Comparison of ENCODE assay signal across 19 mouse cellular contexts in genomic region chrX:14664852-14665251, GRCm38 (mm10).
A peak's percentile ranks its signal among the peaks of the same experiment; 100 is the strongest.
DNase-seq lines count a peak whose midpoint lies in the region; ATAC-seq and TF ChIP-seq lines count a peak whose summit lies in the region.
"Had no signal": no experiment of that assay in that cellular context is flagged by ENCODE, and none has a peak within 500 bp of the region (broad histone marks: within the 10 kb centered on the region; RNA-seq: fewer than 3 reads in every experiment).

No protein-coding gene starts in this region.

- no peak for TF ChIP-seq CTCF in stomach, postnatal 0 days (IDR thresholded peaks at IDR 0.05; ENCODE audit: low read depth)
- TF ChIP-seq CTCF in liver, postnatal 0 days (IDR thresholded peaks at IDR 0.05; ENCODE audit: low read depth) = no peak

- H3K27ac ChIP-seq in forebrain, embryonic 13.5 days = no peak overlapping the region
- H3K27ac ChIP-seq in forebrain, embryonic 11.5 days (ENCODE audit: low read depth, low read length) = no peak overlapping the region
- no peak overlapping the region for H3K27ac ChIP-seq in hindbrain, embryonic 12.5 days
- no peak overlapping the region; the same call in 1 of the 2 replicates for H3K27ac ChIP-seq in midbrain, embryonic 13.5 days
- no peak overlapping the region for H3K27ac ChIP-seq in stomach, postnatal 0 days (replicated peaks)
- no peak overlapping the region for H3K27ac ChIP-seq in liver, postnatal 0 days (ENCODE audit: low read depth)
- H3K27ac ChIP-seq: kidney, postnatal 0 days; left cerebral cortex, adult 2 months; limb, embryonic 12.5 days; liver, embryonic 13.5 days had no signal

- WGBS in forebrain, embryonic 13.5 days = 62% methylated on average over 3 of the region's 3 CpGs
- 68% methylated on average over 3 of the region's 3 CpGs for WGBS in forebrain, embryonic 11.5 days
- WGBS in hindbrain, embryonic 12.5 days = 47% methylated on average over 3 of the region's 3 CpGs
- WGBS in midbrain, embryonic 13.5 days = 40% methylated on average over 3 of the region's 3 CpGs
- WGBS in stomach, postnatal 0 days = 68% methylated on average over 3 of the region's 3 CpGs
- 57% methylated on average over 3 of the region's 3 CpGs for WGBS in liver, postnatal 0 days (ENCODE audit: insufficient replicate concordance)

- ATAC-seq in forebrain, embryonic 13.5 days = 0 out of 2 replicates have a peak, but pooled peaks have one; percentile 57
- no peak for ATAC-seq in forebrain, embryonic 11.5 days (replicated peaks; ENCODE audit: low FRiP score)
- 0 out of 2 replicates have a peak, but pooled peaks have one; percentile 61 for ATAC-seq in hindbrain, embryonic 12.5 days (ENCODE audit: low FRiP score)
- ATAC-seq in midbrain, embryonic 13.5 days = peak; percentile 84
- no peak for ATAC-seq in stomach, postnatal 0 days (ENCODE audit: low FRiP score, low TSS enrichment)
- ATAC-seq in liver, postnatal 0 days = no peak
- ATAC-seq: intestine, embryonic 16.5 days had no signal

- no peaks in the 10 kb centered on the region for H3K36me3 ChIP-seq in forebrain, embryonic 13.5 days (ENCODE audit: poor library complexity, severe bottlenecking)
- H3K36me3 ChIP-seq in forebrain, embryonic 11.5 days (ENCODE audit: control insufficient read depth, insufficient read depth, low read length) = no peaks in the 10 kb centered on the region
- H3K36me3 ChIP-seq in hindbrain, embryonic 12.5 days = no peaks in the 10 kb centered on the region
- H3K36me3 ChIP-seq in midbrain, embryonic 13.5 days = no peaks in the 10 kb centered on the region
- no peaks in the 10 kb centered on the region for H3K36me3 ChIP-seq in stomach, postnatal 0 days (ENCODE audit: control insufficient read depth, insufficient read depth, low read length)
- no peaks in the 10 kb centered on the region for H3K36me3 ChIP-seq in liver, postnatal 0 days (replicated peaks; ENCODE audit: insufficient read depth, low read length)
- H3K36me3 ChIP-seq: limb, embryonic 12.5 days; liver, embryonic 13.5 days had no signal

- H3K4me2 ChIP-seq in forebrain, embryonic 13.5 days = no peak overlapping the region
- H3K4me2 ChIP-seq in forebrain, embryonic 11.5 days (ENCODE audit: low read depth, low read length, severe bottlenecking) = no peak overlapping the region
- no peak overlapping the region for H3K4me2 ChIP-seq in hindbrain, embryonic 12.5 days (replicated peaks)
- H3K4me2 ChIP-seq in midbrain, embryonic 13.5 days (replicated peaks) = no peak overlapping the region
- H3K4me2 ChIP-seq in stomach, postnatal 0 days (replicated peaks; ENCODE audit: low read depth) = no peak overlapping the region
- H3K4me2 ChIP-seq in liver, postnatal 0 days (ENCODE audit: low read depth, low read length) = no peak overlapping the region
- H3K4me2 ChIP-seq: heart, embryonic 11.5 days; limb, embryonic 12.5 days; liver, embryonic 13.5 days had no signal

- H3K4me3 ChIP-seq in forebrain, embryonic 13.5 days = no peak overlapping the region
- H3K4me3 ChIP-seq in forebrain, embryonic 11.5 days (ENCODE audit: low read depth, low read length) = no peak overlapping the region
- H3K4me3 ChIP-seq in hindbrain, embryonic 12.5 days = no peak overlapping the region
- H3K4me3 ChIP-seq in midbrain, embryonic 13.5 days (replicated peaks) = no peak overlapping the region
- H3K4me3 ChIP-seq in stomach, postnatal 0 days (ENCODE audit: low read depth, low read length) = no peak overlapping the region
- no peak overlapping the region for H3K4me3 ChIP-seq in liver, postnatal 0 days (ENCODE audit: low read depth, low read length)
- H3K4me3 ChIP-seq: left cerebral cortex, adult 2 months; limb, embryonic 12.5 days; liver, embryonic 13.5 days had no signal

- no peaks in the 10 kb centered on the region for H3K9me3 ChIP-seq in forebrain, embryonic 13.5 days (replicated peaks)
- no peaks in the 10 kb centered on the region for H3K9me3 ChIP-seq in forebrain, embryonic 11.5 days (ENCODE audit: control insufficient read depth, low read length)
- no peaks in the 10 kb centered on the region for H3K9me3 ChIP-seq in hindbrain, embryonic 12.5 days (replicated peaks)
- no peaks in the 10 kb centered on the region for H3K9me3 ChIP-seq in midbrain, embryonic 13.5 days
- no peaks in the 10 kb centered on the region for H3K9me3 ChIP-seq in stomach, postnatal 0 days (ENCODE audit: control insufficient read depth, low read length)
- no peaks in the 10 kb centered on the region for H3K9me3 ChIP-seq in liver, postnatal 0 days (ENCODE audit: low read length)
- H3K9me3 ChIP-seq: limb, embryonic 12.5 days; liver, embryonic 13.5 days had no signal

- H3K9ac ChIP-seq in forebrain, embryonic 13.5 days = no peak overlapping the region
- no peak overlapping the region for H3K9ac ChIP-seq in forebrain, embryonic 11.5 days (ENCODE audit: low read length)
- no peak overlapping the region for H3K9ac ChIP-seq in hindbrain, embryonic 12.5 days
- no peak overlapping the region for H3K9ac ChIP-seq in midbrain, embryonic 13.5 days (replicated peaks)
- H3K9ac ChIP-seq in stomach, postnatal 0 days (ENCODE audit: low read length) = no peak overlapping the region
- H3K9ac ChIP-seq in liver, postnatal 0 days (replicated peaks) = no peak overlapping the region
- H3K9ac ChIP-seq: limb, embryonic 12.5 days; liver, embryonic 13.5 days had no signal

- DNase-seq in forebrain, embryonic 11.5 days (ENCODE audit: low spot score) = no peak
- peak; percentile 78 for DNase-seq in Muller cell, postnatal 12 days (ENCODE audit: inconsistent ontology term)
- DNase-seq in stomach, postnatal 0 days (ENCODE audit: low spot score) = no peak
- no peak for DNase-seq in liver, postnatal 0 days
- no peak for DNase-seq in B cell, adult 2 months
- DNase-seq: adrenal gland, postnatal 10 days; cerebellum, adult 11-12 months; heart, postnatal 36 days; liver, embryonic 13.5 days; right cerebral cortex, adult 18-20 months; thymus, adult 2 months had no signal

- H3K27me3 ChIP-seq in forebrain, embryonic 13.5 days = no peaks in the 10 kb centered on the region
- H3K27me3 ChIP-seq in forebrain, embryonic 11.5 days (ENCODE audit: control insufficient read depth, insufficient read depth, low read length) = no peaks in the 10 kb centered on the region
- H3K27me3 ChIP-seq in hindbrain, embryonic 12.5 days = no peaks in the 10 kb centered on the region
- H3K27me3 ChIP-seq in midbrain, embryonic 13.5 days = no peaks in the 10 kb centered on the region
- no peaks in the 10 kb centered on the region for H3K27me3 ChIP-seq in stomach, postnatal 0 days (ENCODE audit: control insufficient read depth, insufficient read depth, low read length)
- H3K27me3 ChIP-seq in liver, postnatal 0 days (ENCODE audit: insufficient read depth, low read length) = no peaks in the 10 kb centered on the region
- H3K27me3 ChIP-seq: limb, embryonic 12.5 days; liver, embryonic 13.5 days had no signal

- TF ChIP-seq EP300 in stomach, postnatal 0 days (optimal IDR thresholded peaks at IDR 0.05) = no peak
- TF ChIP-seq EP300 in liver, postnatal 0 days (IDR thresholded peaks at IDR 0.05; ENCODE audit: low read depth) = no peak

- no peaks in the 10 kb centered on the region for H3K4me1 ChIP-seq in forebrain, embryonic 13.5 days
- H3K4me1 ChIP-seq in forebrain, embryonic 11.5 days (replicated peaks; ENCODE audit: control insufficient read depth, insufficient read depth, low read length) = no peaks in the 10 kb centered on the region
- H3K4me1 ChIP-seq in hindbrain, embryonic 12.5 days = no peaks in the 10 kb centered on the region
- no peaks in the 10 kb centered on the region for H3K4me1 ChIP-seq in midbrain, embryonic 13.5 days (replicated peaks)
- H3K4me1 ChIP-seq in stomach, postnatal 0 days (replicated peaks; ENCODE audit: control insufficient read depth, insufficient read depth) = no peaks in the 10 kb centered on the region
- no peaks in the 10 kb centered on the region for H3K4me1 ChIP-seq in liver, postnatal 0 days (ENCODE audit: insufficient read depth)
- H3K4me1 ChIP-seq: limb, embryonic 12.5 days; liver, embryonic 13.5 days had no signal

Comparison
In these comparisons a context has a peak if more than half of its experiments do, and no peak if none do; other contexts are left out.
1. ATAC-seq: peak in forebrain, embryonic 13.5 days (single experiment), hindbrain, embryonic 12.5 days (single experiment) and midbrain, embryonic 13.5 days (single experiment); none in forebrain, embryonic 11.5 days (single experiment), stomach, postnatal 0 days (single experiment) and liver, postnatal 0 days (single experiment).